ENCODE assay signal across 16 mouse cellular contexts in genomic region chr16:90827498-90827897, GRCm38 (mm10). TPM values are rescaled to one million over a fixed set of nuclear protein-coding genes. Genes with fewer than 3 reads are reported as not detected.
"Had no signal": no experiment of that assay in that cellular context is flagged by ENCODE, and none has a peak within 500 bp of the region (broad histone marks: within the 10 kb centered on the region; RNA-seq: fewer than 3 reads in every experiment).

No protein-coding gene starts in this region.

- DNase-seq: retina, postnatal 1 day; right cerebral cortex, adult 18-20 months; right cerebral cortex, postnatal 14 days; right cerebral cortex, postnatal 25 days; right cerebral cortex, postnatal 4 days; spleen, adult 18-20 months; thymus, adult 18-20 months; thymus, adult 2 months; thymus, postnatal 14 days; thymus, postnatal 25 days; thymus, postnatal 36 days; thymus, postnatal 4 days had no signal

- H3K9me3 ChIP-seq: neural tube, embryonic 15.5 days; stomach, embryonic 15.5 days had no signal

- H3K4me3 ChIP-seq: neural tube, embryonic 15.5 days; stomach, embryonic 15.5 days had no signal

- H3K27ac ChIP-seq: neural tube, embryonic 15.5 days; stomach, embryonic 15.5 days; stomach, postnatal 0 days had no signal

- H3K36me3 ChIP-seq: neural tube, embryonic 15.5 days; stomach, embryonic 15.5 days had no signal

- H3K4me2 ChIP-seq: neural tube, embryonic 15.5 days; stomach, embryonic 15.5 days had no signal

- H3K9ac ChIP-seq: neural tube, embryonic 15.5 days; stomach, embryonic 15.5 days had no signal

RNA-seq across cellular contexts. Expression of gene Eva1c, which starts 1.0 kb away (rescaled TPM):
- total RNA-seq: neutrophil, adult 5-6 weeks had no signal
